Mouse (Mus musculus) spleen, adult 2 months (tissue): ENCODE data around the gene Rabep2. TPM values are rescaled to one million over a fixed set of nuclear protein-coding genes. Genes with fewer than 3 reads are reported as not detected.
"Not testable (repeated sequence)": the region's sequence is repeated elsewhere in the genome, so short reads cannot be mapped to it uniquely, and the experiment has no call there.

Source experiments
- DNase-seq, 2 experiments: peaks; one replicate each; pipeline versions ENCODE4 v3.0.0 to v3.0.0-alpha.2; 2012 to 2021; ENCODE audit warnings: low spot score in 2 of 2, low read depth in 1 of 2
- H3K27ac ChIP-seq: fragments of 200-500 bp; 2 replicates; pipeline ENCODE4 v1.5.1; 2012; ENCODE audit warnings: low read length, inconsistent platforms; ENCODE audit not compliant: insufficient read depth
- H3K27me3 ChIP-seq: fragments of 200-500 bp; 2 replicates; pipeline ENCODE4 v1.6.1; 2012; ENCODE audit warnings: mild to moderate bottlenecking, moderate library complexity, low read length, inconsistent platforms; ENCODE audit not compliant: control insufficient read depth, insufficient read depth
- H3K36me3 ChIP-seq: fragments of 200-500 bp; 2 replicates; pipeline ENCODE4 v1.6.1; 2012; ENCODE audit warnings: mild to moderate bottlenecking, low read length, inconsistent platforms; ENCODE audit not compliant: control insufficient read depth, insufficient read depth
- H3K4me1 ChIP-seq: fragments of 200-500 bp; 2 replicates; pipeline ENCODE4 v1.6.1; 2011; ENCODE audit warnings: inconsistent platforms; ENCODE audit not compliant: control insufficient read depth, insufficient read depth, insufficient read length
- H3K4me3 ChIP-seq: fragments of 200-500 bp; 2 replicates; pipeline ENCODE4 v1.5.1; 2011; ENCODE audit warnings: mild to moderate bottlenecking, inconsistent platforms; ENCODE audit not compliant: insufficient read depth, insufficient read length; ENCODE audit errors: extremely low read depth
- CTCF ChIP-seq: fragments of 200-500 bp; IDR thresholded peaks from 2 replicates; pipeline ENCODE4 v1.5.1; 2011; ENCODE audit warnings: mild to moderate bottlenecking, inconsistent platforms; ENCODE audit not compliant: insufficient read depth, insufficient read length, insufficient replicate concordance; ENCODE audit errors: extremely low read depth
- POLR2A ChIP-seq: fragments of 200-500 bp; IDR thresholded peaks from 2 replicates; pipeline ENCODE4 v1.6.1; 2011; ENCODE audit warnings: low read depth, low read length, inconsistent platforms
- WGBS: fragments of 180-500 bp; shearing (Covaris S2); methylation state at CpG from one replicate; pipeline ENCODE4 v1.1.7; 2018; 5-methylcytosine and 5-hydroxymethylcytosine counted together
- polyA plus RNA-seq: library from polyadenylated mRNA; depleted of rRNA; stranded (reverse); fragments of >200 nt; gene quantifications from 2 replicates; pipeline ENCODE4 v1.2.3, GENCODE M21; 2012

The Rabep2 gene
- polyA plus RNA-seq, 1 experiment = 60.3 TPM

DNA sequence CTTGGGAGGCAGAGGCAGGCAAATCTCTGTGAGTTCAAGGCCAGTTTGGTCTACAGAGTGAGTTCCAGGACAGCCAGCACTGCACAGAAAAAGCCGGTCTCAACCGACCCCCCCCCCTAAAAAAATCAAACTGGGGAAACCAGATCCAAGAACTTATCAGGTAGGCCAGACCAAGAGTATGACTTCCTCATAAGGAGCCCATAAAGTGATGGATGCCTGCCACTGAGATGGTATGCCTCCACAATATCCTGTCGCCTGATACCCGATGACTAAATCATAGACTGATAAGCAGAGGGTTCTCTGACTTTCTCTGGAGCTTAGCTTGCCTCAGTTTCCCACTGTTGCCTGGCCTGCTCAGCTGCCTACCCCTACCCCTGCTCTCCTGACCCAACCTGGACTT lies 30.7 kb upstream of the Rabep2 start:
- no peaks in the 10 kb centered on the region; the same call in 1 of the 2 replicates for H3K4me1 ChIP-seq
- 78% methylated on average over 4 of the region's 4 CpGs for WGBS
- no peaks in the 10 kb centered on the region for H3K27me3 ChIP-seq
- no peak for DNase-seq
- TF ChIP-seq POLR2A (no peak), CTCF (no peak)
- H3K36me3 ChIP-seq = no peaks in the 10 kb centered on the region
- no peak overlapping the region for H3K27ac ChIP-seq
- H3K4me3 ChIP-seq = no peak overlapping the region

DNA sequence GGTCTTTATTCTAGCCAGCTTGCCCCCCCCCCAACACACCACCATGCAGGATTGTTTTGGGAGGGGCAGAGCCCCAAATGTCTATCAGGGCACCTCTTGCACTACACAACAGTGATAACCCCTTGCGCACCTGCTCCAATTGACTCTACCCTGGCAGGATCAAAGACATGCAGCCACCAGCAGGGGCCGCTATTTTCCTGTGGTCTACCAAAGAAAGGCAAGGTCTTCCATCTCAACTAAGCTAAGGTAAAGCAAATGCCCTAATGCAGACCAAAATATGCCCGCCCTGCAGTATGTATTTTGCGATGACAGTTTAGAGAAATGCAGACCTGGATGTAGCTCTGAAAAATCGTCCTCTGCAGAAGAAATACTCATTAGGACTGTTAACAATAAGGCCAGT lies 29.0 kb upstream of the Rabep2 start:
- no peaks in the 10 kb centered on the region for H3K27me3 ChIP-seq
- WGBS = 3% methylated on average over 5 of the region's 5 CpGs
- no peak overlapping the region for H3K27ac ChIP-seq
- no peak overlapping the region for H3K4me3 ChIP-seq
- peak; percentile 80 to 90 for DNase-seq
- TF ChIP-seq CTCF = peak; percentile 81; the same call in 1 of the 2 replicates
- TF ChIP-seq POLR2A = no peak
- no peaks in the 10 kb centered on the region for H3K36me3 ChIP-seq
- no peaks in the 10 kb centered on the region; the same call in 1 of the 2 replicates for H3K4me1 ChIP-seq

DNA sequence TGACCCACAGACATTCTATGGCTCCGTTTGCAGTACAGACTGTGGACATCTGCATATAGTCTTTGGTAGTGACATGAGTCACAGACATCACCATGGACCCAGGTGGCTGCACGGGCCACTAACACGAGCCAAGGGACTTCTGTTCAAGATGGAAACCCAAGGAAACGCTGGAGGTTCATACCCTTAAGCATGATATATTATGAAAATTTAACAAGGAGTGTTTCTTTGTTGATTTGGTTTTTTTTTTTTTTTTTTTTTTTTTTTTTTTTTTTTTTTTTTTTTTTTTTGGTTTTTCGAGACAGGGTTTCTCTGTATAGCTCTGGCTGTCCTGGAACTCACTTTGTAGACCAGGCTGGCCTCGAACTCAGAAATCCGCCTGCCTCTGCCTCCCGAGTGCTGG lies 26.0 kb upstream of the Rabep2 start:
- H3K36me3 ChIP-seq, H3K27me3 ChIP-seq, DNase-seq, H3K4me1 ChIP-seq, H3K27ac ChIP-seq, H3K4me3 ChIP-seq: not testable (repeated sequence)
- WGBS = 77% methylated on average over 8 of the region's 8 CpGs

DNA sequence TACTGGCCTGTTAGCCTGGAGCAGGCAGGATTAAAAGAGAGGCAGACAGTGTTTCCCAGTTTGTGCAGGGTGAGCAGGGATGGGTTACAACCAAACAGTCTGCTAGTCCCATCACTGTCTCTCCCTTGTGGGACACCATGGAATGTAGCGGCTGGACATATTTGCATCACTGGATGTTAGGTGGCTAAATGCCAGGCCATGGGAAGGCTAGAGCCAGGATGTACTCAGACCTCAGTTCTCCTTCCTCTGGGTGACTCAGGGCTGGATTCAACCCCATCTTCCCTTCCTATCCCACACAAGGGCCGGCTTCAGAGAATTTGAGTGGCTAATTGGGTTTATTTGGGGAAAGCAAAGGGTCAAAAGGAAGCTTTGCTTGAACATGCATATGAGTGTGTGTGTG lies 19.9 kb upstream of the Rabep2 start:
- no peak for DNase-seq
- Histone ChIP-seq H3K4me3 (no peak overlapping the region), H3K27me3 (no peaks in the 10 kb centered on the region), H3K36me3 (peaks cover 23% of the 10 kb centered on the region), H3K4me1 (no peaks in the 10 kb centered on the region), H3K27ac (no peak overlapping the region)
- no peak for TF ChIP-seq POLR2A
- TF ChIP-seq CTCF = no peak
- 80% methylated on average over 2 of the region's 2 CpGs for WGBS

DNA sequence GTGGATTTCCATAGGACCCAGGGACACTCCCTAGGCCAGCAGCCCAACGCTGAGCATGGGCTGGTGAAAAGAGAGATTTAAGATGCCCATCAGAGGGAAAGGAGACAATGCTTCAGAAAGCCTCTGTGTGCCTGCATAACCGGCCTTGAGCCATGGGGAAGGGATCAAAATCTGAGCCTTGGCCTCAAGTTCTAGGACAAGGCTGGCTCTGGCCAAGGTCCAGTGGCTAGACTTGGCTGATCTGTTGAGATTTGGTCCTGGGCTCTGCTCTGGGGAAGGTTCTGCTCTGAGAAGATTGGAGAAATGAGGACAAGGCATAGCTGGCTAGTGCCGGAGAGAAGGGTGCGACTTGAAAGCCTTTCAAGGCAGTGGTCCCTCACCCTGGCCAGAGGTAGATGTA lies 17.5 kb upstream of the Rabep2 start:
- Histone ChIP-seq H3K27me3 (no peaks in the 10 kb centered on the region), H3K27ac (no peak overlapping the region), H3K4me3 (no peak overlapping the region), H3K36me3 (peaks cover 23% of the 10 kb centered on the region), H3K4me1 (peaks cover 4% of the 10 kb centered on the region; the same call in 1 of the 2 replicates)
- DNase-seq = no peak
- TF ChIP-seq CTCF = no peak
- TF ChIP-seq POLR2A = no peak
- WGBS = 92% methylated on average over 4 of the region's 4 CpGs

DNA sequence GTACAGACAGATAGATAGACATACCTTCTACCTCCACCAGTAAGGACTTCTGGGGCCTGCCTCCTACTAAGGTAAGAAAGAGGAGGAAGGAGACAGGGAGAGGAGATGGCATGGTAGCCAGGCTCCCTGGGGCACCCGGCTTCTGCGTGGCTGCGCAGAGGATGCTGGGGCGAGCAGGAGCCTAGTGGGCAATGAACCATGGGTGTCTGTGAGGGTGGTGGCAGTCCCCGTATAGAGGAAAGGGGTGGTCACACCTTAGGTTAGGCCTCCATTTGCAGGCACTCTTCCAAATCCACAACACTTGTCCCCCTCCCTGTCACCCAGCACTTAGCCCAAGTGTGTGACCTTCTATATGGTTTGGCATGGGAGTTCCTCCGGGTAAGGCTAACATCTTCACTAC lies 13.8 kb upstream of the Rabep2 start, which contains the start of gene Cd19:
TSS of gene Cd19 (minus strand) at position 165 of the 400 bp plus-strand sequence.
- Histone ChIP-seq H3K4me3 (peak within 1 kb of the TSS; percentile 65), H3K27me3 (no peaks in the 10 kb centered on the region), H3K27ac (peak within 1 kb of the TSS; percentile 91), H3K4me1 (peaks cover 20% of the 10 kb centered on the region; the same call in 1 of the 2 replicates), H3K36me3 (peaks cover 18% of the 10 kb centered on the region)
- peak; percentile 89 for TF ChIP-seq POLR2A
- TF ChIP-seq CTCF = no peak
- peak in 1 of 2 experiments; percentile 83 for DNase-seq
- WGBS = 50% methylated on average over 6 of the region's 6 CpGs

DNA sequence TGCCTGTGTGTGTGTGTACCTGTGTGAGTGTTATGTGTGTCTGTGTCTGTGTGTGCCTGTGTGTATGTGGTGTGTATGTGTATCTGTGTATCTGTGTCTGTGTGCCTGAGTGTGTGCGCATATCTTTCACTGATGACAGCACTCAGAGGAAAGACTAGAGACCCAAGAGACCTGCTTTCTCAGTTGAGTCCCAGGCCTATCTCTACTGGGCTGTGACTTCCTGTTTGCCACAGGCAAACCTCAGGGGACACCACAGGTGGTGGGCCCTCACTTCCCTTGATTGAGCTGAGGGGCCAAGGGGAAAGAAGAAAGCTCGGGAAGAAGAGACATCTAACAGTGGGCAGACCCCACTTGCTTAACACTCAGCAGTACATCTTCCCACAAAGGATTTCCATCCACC lies 11.9 kb upstream of the Rabep2 start:
- H3K27ac ChIP-seq = peak overlapping the region; percentile 91
- no peaks in the 10 kb centered on the region for H3K27me3 ChIP-seq
- TF ChIP-seq CTCF = no peak
- peak; percentile 32; the same call in 1 of the 2 replicates for TF ChIP-seq POLR2A
- peaks cover 20% of the 10 kb centered on the region; the same call in 1 of the 2 replicates for H3K4me1 ChIP-seq
- no peak overlapping the region for H3K4me3 ChIP-seq
- DNase-seq = peak; percentile 75 to 83
- peaks cover 6% of the 10 kb centered on the region for H3K36me3 ChIP-seq
- WGBS = 16% methylated on average over 2 of the region's 2 CpGs

DNA sequence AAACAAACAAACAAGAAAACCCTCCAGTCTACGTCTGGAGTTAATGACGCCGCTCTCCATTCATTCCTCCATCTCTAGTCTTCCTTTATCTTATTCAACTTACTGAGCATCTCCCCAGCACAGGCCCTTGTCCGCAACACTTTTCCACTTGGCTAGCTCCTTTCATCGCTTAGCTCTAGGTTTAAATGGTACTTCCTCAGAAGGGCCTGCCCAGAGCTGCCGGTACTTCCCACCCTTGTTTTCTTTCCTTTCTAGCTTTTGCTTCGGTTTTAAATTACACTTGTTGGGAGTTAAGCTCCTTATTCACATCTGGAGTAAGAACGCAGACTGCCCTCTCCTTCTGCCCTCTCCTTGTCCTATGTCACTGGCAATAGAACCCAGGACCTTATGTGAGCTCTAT lies 11.5 kb upstream of the Rabep2 start:
- no peak for TF ChIP-seq CTCF
- no peak for TF ChIP-seq POLR2A
- peaks cover 4% of the 10 kb centered on the region for H3K36me3 ChIP-seq
- peak in 1 of 2 experiments; percentile 49 for DNase-seq
- no peaks in the 10 kb centered on the region for H3K27me3 ChIP-seq
- WGBS = 29% methylated on average over 8 of the region's 8 CpGs
- H3K27ac ChIP-seq = peak overlapping the region; percentile 91
- H3K4me3 ChIP-seq = no peak overlapping the region
- H3K4me1 ChIP-seq = peaks cover 20% of the 10 kb centered on the region; the same call in 1 of the 2 replicates
